Mouse (Mus musculus) adrenal gland, postnatal 25 days (tissue): ENCODE results near the gene Esyt2. TPM values are rescaled to one million over a fixed set of nuclear protein-coding genes. Genes with fewer than 3 reads are reported as not detected.

Experiments
- microRNA-seq, 2 experiments: library from miRNA; unstranded; fragments of <30 nt; microRNA quantifications; one replicate each; pipeline ENCODE4 v1.2.0; 2021
- total RNA-seq: library from RNA; stranded (reverse); gene quantifications from 2 replicates; pipeline ENCODE4 v1.2.3, GENCODE M21; 2021

Gene Esyt2
- total RNA-seq, 1 experiment from 2014 or later, result 60.9 TPM

Small RNA genes lying within 50 kb of the gene (microRNA-seq; reads per million reads assigned to microRNA genes)
- gene Gm23190, result 0 reads per million in 2 experiments

Other genes starting within 250 kb of the Esyt2 start
- gene Zfp386, start 233.5 kb upstream of the Esyt2 start, total RNA-seq, result 31.9 and 39.7 TPM in 2 replicates
- 0.09 TPM in 1 of 2 replicates, not detected in the other for gene Vipr2, start 203.5 kb upstream of the Esyt2 start, total RNA-seq
- 11.4 and 14.1 TPM in 2 replicates for gene Wdr60, start 18.2 kb upstream of the Esyt2 start, total RNA-seq
- gene Gm11027, start 5.8 kb upstream of the Esyt2 start, total RNA-seq, result not detected in 2 replicates
- gene Ncapg2, start 124.2 kb downstream of the Esyt2 start, total RNA-seq, result 10.8 and 14.1 TPM in 2 replicates
- gene Ptprn2, start 204.5 kb downstream of the Esyt2 start, total RNA-seq, result 15.1 and 21.7 TPM in 2 replicates